Mouse (Mus musculus): Measurements from ENCODE around the gene Uncx.

DNA sequence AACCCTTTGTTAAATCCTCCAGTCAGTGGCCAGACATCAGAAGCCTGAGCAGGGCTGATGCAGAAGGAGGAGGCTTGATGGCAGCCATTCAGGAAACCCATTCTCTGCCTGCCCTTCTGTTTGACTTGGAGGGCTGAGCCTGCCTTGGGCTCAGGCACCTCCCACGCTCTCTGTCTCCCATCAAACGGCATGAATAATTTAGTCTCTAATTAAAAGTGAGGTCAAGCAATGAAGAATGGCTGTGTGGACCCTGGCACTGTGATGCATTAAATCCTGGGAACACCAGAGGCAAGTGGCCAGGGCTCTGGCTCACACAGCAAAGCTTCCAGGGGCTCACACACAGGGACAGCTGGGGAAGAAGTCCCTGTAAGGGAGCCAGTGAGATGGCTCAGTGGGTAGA is 24.8 kb downstream of the Uncx start:
- TF ChIP-seq CTCF (IDR thresholded peaks at IDR 0.05; ENCODE audit: low read depth) (no peak), EP300 (IDR thresholded peaks at IDR 0.05; ENCODE audit: low read depth) (no peak)

Measured in liver, postnatal 0 days (tissue).